Mouse (Mus musculus) small intestine, adult 2 months (tissue): ENCODE results near the gene Gm28038. TPM values are rescaled to one million over a fixed set of nuclear protein-coding genes. Genes with fewer than 3 reads are reported as not detected.

Experiments used
- H3K27ac ChIP-seq: fragments of 200-500 bp; 2 replicates; pipeline ENCODE4 v1.5.1; 2012; ENCODE audit warnings: low read depth, low read length, control low read depth, inconsistent platforms; ENCODE audit not compliant: insufficient read depth
- H3K27me3 ChIP-seq: fragments of 200-500 bp; 2 replicates; pipeline ENCODE4 v1.6.1; 2012; ENCODE audit warnings: mild to moderate bottlenecking, moderate library complexity, low read length, inconsistent platforms; ENCODE audit not compliant: control insufficient read depth, insufficient read depth
- H3K36me3 ChIP-seq: fragments of 200-500 bp; 2 replicates; pipeline ENCODE4 v1.6.1; 2012; ENCODE audit warnings: mild to moderate bottlenecking, low read length, control low read depth, inconsistent platforms; ENCODE audit not compliant: control insufficient read depth, insufficient read depth
- H3K4me1 ChIP-seq: fragments of 200-500 bp; 2 replicates; pipeline ENCODE4 v1.6.1; 2012; ENCODE audit warnings: low read length, inconsistent platforms, mixed read lengths; ENCODE audit not compliant: control insufficient read depth, insufficient read depth, insufficient read length
- H3K4me3 ChIP-seq: fragments of 200-500 bp; 2 replicates; pipeline ENCODE4 v1.5.1; 2012; ENCODE audit warnings: low read depth, mild to moderate bottlenecking, control low read depth, inconsistent platforms, low read length, moderate library complexity
- CTCF ChIP-seq: fragments of 200-500 bp; IDR thresholded peaks from 2 replicates; pipeline ENCODE4 v1.5.1; 2012; ENCODE audit warnings: low read depth, mild to moderate bottlenecking, control low read depth, inconsistent platforms, low read length, moderate library complexity, mixed read lengths; ENCODE audit not compliant: insufficient replicate concordance, insufficient read length; ENCODE audit errors: extremely low read depth
- POLR2A ChIP-seq: fragments of 200-500 bp; IDR thresholded peaks from 2 replicates; pipeline ENCODE4 v1.6.1; 2012; ENCODE audit warnings: low read depth, mild to moderate bottlenecking, control low read depth, inconsistent platforms, low read length, moderate library complexity
- WGBS: fragments of 180-500 bp; shearing (Covaris S2); methylation state at CpG from one replicate; pipeline ENCODE4 v1.1.7; 2018; 5-methylcytosine and 5-hydroxymethylcytosine counted together
- polyA plus RNA-seq: library from polyadenylated mRNA; depleted of rRNA; stranded (reverse); fragments of >200 nt; gene quantifications from 2 replicates; pipeline ENCODE4 v1.2.3, GENCODE M21; 2012; rRNA removed

The Gm28038 gene
- polyA plus RNA-seq: not detected in 2 replicates

DNA sequence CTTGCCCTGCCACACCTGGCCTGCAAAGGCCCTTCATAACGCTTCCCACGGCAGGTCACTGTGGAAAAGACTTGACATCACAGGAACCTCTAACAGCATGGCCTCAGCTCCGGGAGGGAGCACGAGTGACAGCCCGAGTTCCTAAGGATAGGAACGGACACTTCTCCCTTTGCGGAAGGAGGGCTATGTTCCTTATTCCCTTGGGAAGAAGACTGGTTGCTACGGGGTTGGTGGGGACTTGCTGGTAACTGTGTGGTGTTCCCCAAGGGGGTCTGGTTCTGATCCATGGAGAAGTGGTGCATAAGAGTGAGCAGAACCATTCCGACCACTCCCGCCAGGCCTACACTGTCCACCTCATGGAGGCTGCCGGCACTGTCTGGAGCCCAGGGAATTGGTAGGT is at the start of gene Gm28038:
Gm28038 (plus strand) TSS at position 301 of the 400 bp plus-strand sequence.
- TF ChIP-seq POLR2A (no peak), CTCF (no peak)
- H3K27ac ChIP-seq: no peak within 1 kb of the TSS; the same call in 1 of the 2 replicates
- H3K4me1 ChIP-seq: peaks cover 22% of the 10 kb centered on the region
- H3K27me3 ChIP-seq: no peaks in the 10 kb centered on the region
- no peak within 1 kb of the TSS for H3K4me3 ChIP-seq
- 87% methylated on average over 11 of the region's 11 CpGs for WGBS
- no peaks in the 10 kb centered on the region for H3K36me3 ChIP-seq

DNA sequence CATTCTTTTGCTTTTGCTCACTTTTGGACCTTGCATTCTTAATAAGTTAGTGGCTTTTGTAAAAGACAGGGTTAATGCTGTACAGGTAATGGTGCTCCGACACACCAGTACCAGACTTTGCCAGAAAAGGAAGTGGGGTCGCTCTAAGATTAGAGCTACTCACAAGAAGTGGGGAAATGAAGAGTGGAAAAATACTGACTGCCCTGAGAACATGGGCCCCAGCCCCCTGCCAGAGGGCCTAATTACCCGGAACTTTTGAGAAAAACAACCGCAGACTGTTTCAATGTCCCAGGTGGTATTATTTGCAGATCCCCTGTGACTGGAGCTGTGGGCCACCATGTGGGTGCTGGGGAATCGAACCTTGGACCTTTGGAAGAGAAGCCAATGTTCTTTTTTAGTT is 45.2 kb upstream of the Gm28038 start:
- Histone ChIP-seq H3K27ac (no peak overlapping the region), H3K27me3 (no peaks in the 10 kb centered on the region), H3K4me3 (no peak overlapping the region), H3K36me3 (peaks cover 3% of the 10 kb centered on the region), H3K4me1 (peaks cover 13% of the 10 kb centered on the region; the same call in 1 of the 2 replicates)
- WGBS: 72% methylated on average over 5 of the region's 5 CpGs
- TF ChIP-seq POLR2A (no peak), CTCF (no peak)

DNA sequence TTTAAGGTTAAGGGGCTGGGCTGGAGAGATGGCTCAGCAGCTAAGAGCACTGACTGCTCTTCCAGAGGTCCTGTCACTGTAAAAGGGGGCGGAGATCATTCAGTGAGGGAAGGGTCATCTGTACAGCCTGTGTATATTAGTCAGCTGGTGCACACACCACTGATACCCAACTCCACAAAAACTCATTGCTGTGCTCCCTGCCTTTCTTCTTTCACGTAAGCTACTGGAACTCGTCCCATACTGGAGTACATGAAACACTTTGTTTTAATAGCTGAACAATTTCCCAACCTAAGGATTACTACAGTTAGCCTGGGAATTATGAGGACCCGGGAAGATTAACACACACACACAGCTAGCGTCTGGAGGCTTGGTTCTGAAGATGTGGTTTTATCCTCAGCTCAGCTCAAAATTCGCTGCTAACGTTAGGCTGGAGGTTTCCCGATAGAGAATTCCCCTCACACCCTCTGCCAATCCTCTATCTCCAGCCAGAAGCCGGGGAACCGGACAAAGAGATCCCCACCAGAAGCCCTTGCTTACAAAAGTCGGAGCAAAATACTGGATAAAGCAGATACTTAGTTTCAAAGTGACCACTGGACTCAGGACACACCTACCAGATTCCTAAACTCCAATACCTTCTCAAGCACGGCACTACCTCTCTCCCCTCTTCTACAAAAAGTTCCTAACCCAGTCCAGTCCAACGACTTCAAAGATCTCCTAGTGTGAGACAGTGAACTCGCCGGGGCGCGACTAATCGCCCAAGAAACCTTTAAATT is 44.2 kb upstream of the Gm28038 start:
- Histone ChIP-seq H3K27ac (peak overlapping the region; percentile 74), H3K36me3 (peaks cover 12% of the 10 kb centered on the region), H3K4me3 (peak overlapping the region; percentile 94), H3K4me1 (peaks cover 13% of the 10 kb centered on the region; the same call in 1 of the 2 replicates), H3K27me3 (no peaks in the 10 kb centered on the region)
- no peak for TF ChIP-seq POLR2A
- TF ChIP-seq CTCF: no peak
- WGBS: 2% methylated on average over 18 of the region's 18 CpGs

DNA sequence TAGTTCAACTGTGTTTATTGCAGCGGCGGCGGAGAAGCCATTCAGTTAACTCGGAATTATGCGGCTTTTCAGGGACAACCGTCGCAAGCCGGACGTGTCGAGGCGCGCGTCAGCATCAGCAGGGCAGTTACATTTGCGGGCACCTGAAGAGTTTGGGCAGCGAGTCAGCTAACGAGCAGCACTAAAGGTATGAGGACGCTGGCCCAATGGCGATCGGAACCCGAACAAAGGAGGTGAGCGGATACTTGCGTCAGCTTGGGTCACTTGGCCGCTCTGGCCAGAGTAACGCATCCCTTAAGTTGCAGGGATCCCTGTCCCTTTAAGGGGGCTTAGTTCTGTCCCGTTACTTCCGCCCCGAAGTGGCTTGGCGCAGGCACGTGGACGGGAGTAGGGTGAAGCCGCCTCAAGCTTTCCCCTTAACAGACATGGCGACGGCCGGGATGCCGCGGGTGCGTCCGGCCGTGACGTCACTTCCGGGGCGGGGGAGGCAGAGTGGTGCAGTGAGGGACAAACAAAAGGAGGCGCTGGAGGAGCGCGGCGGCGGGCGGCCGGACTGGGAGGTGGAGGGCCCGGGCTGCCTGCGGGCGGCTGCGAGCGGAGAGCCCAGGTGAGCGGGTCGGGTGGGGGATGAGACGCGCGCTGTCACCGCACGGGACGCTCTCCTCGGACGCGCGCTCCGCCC is 43.5 kb upstream of the Gm28038 start, which contains the start of gene Lrrc8a:
Lrrc8a (plus strand) TSS at position 517 of the 682 bp plus-strand sequence.
- H3K27me3 ChIP-seq: no peaks in the 10 kb centered on the region
- H3K4me3 ChIP-seq: peak within 1 kb of the TSS; percentile 94
- peaks cover 17% of the 10 kb centered on the region for H3K36me3 ChIP-seq
- H3K27ac ChIP-seq: peak within 1 kb of the TSS; percentile 91
- under 1% methylated on average over 67 of the region's 67 CpGs for WGBS
- peaks cover 13% of the 10 kb centered on the region; the same call in 1 of the 2 replicates for H3K4me1 ChIP-seq
- TF ChIP-seq POLR2A (peak; percentile 65; the same call in 1 of the 2 replicates), CTCF (no peak)

GRCm38 (mm10) chr2:30237881-30238280 is 43.0 kb upstream of the Gm28038 start:
- Histone ChIP-seq H3K4me3 (peak overlapping the region; percentile 94), H3K36me3 (peaks cover 17% of the 10 kb centered on the region), H3K27me3 (no peaks in the 10 kb centered on the region), H3K27ac (peak overlapping the region; percentile 91), H3K4me1 (peaks cover 17% of the 10 kb centered on the region; the same call in 1 of the 2 replicates)
- under 1% methylated on average over 42 of the region's 42 CpGs for WGBS
- TF ChIP-seq POLR2A (no peak), CTCF (no peak)

DNA sequence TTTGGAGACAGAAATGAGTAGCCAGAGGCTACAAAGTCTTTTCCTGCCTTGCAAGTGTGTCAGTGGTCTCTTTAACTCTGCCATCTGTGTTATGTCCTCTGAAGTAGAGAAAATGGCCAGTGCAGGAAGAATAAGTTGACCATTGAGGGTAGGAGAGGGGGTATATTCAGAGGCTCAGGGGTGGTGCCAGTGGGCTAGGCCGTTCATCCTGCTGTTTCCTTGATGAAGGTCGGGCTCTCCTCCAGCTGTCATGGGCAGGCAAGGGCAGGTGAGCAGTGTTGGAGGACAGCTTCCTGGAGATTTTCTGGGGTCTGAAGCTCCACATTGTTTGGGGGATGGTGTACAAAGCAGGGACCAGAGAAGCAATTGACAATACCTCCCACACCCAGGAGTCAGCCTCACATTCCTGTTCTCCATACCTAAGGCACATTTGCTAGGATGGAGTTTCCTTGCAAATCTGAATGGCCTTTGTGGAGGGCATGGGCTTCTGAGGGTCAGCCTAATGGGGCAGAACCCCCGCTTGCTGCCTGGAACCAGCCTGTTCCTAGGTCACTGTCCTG is 41.9 kb upstream of the Gm28038 start:
- H3K4me1 ChIP-seq: peaks cover 20% of the 10 kb centered on the region
- peak overlapping the region; percentile 91 for H3K27ac ChIP-seq
- peak overlapping the region; percentile 94 for H3K4me3 ChIP-seq

More for the DNA sequence above, 41.9 kb upstream of the Gm28038 start:
- TF ChIP-seq CTCF (no peak), POLR2A (no peak)
- WGBS: 39% methylated on average over 3 of the region's 3 CpGs
- Histone ChIP-seq H3K36me3 (peaks cover 21% of the 10 kb centered on the region), H3K27me3 (no peaks in the 10 kb centered on the region)
